Mouse (Mus musculus): ENCODE data around the gene Dnah10.

GRCm38 (mm10) chr5:124761787-124762186 lies 36.9 kb downstream of the Dnah10 start:
- TF ChIP-seq CEBPB (IDR thresholded peaks at IDR 0.05; ENCODE audit: low read depth) (no peak), USF1 (IDR thresholded peaks at IDR 0.05; ENCODE audit: low read depth) (no peak), CTCF (IDR thresholded peaks at IDR 0.05; ENCODE audit: control insufficient read depth, insufficient read depth, insufficient read length) (no peak), MAX (IDR thresholded peaks at IDR 0.05) (no peak)
